Mouse (Mus musculus) myocyte (in vitro differentiated cells): Measurements from ENCODE around the gene Mtmr3.

Experiments
- MAX ChIP-seq: IDR thresholded peaks from one replicate; pipeline ENCODE4 v1.6.1; 2011; ENCODE audit warnings: low read depth, mild to moderate bottlenecking, control low read depth
- MYOD1 ChIP-seq, 3 experiments: IDR thresholded peaks; one replicate each; pipeline ENCODE4 v1.6.1; 2011; ENCODE audit warnings: control low read depth in 2 of 3, low read depth in 2 of 3, mild to moderate bottlenecking in 2 of 3, moderate library complexity in 1 of 3; ENCODE audit not compliant: insufficient read length in 2 of 3, control insufficient read depth in 1 of 3
- POLR2A ChIP-seq: IDR thresholded peaks from one replicate; pipeline ENCODE4 v1.6.1; 2011; ENCODE audit warnings: low read depth, mild to moderate bottlenecking, control low read depth, moderate library complexity; ENCODE audit not compliant: insufficient read length
- REST ChIP-seq: IDR thresholded peaks from one replicate; pipeline ENCODE4 v1.6.1; 2011; ENCODE audit warnings: mild to moderate bottlenecking, control low read depth, moderate library complexity; ENCODE audit not compliant: insufficient read depth, insufficient read length
- TCF12 ChIP-seq: IDR thresholded peaks from one replicate; pipeline ENCODE4 v1.6.1; 2011; ENCODE audit warnings: mild to moderate bottlenecking, control low read depth; ENCODE audit not compliant: poor library complexity, insufficient read depth, severe bottlenecking

DNA sequence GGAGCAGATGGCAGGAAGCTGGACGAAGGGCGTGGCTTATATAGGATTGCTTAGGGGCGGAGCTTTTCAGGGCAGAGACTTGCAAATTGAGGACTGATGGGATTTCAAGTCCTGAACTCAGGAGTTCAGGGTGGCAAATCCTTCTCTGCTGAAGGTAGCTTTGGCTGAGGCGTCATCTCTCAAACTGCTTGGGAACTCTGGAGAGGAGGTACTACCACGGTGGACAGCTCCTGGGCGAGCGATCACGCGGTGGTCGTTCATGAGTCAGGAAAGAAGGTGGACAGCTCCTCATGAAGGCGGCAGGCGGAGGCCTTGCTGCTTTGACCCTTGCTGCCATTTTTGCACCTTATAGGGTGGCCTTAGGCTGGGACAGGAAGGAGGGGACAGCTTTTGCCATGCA is 133.5 kb downstream of the Mtmr3 start:
- TF ChIP-seq MYOD1 (IDR thresholded peaks at IDR 0.05; ENCODE audit: control insufficient read depth in 1 of 3, insufficient read length in 2 of 3, low read depth in 2 of 3) = no peak
- TF ChIP-seq POLR2A = no peak
- no peak for TF ChIP-seq TCF12
- no peak for TF ChIP-seq MAX
- TF ChIP-seq REST = peak; percentile 98
